Mouse (Mus musculus) frontal cortex, postnatal 10 days (tissue): ENCODE results near the gene Mad1l1.
A peak's percentile ranks its signal among the peaks of the same experiment; 100 is the strongest.

Source experiments
- DNase-seq, 2 experiments: peaks; one replicate each; pipeline ENCODE4 v3.0.0; 2022; ENCODE audit warnings: low spot score in 2 of 2, mixed read lengths in 1 of 2

The Mad1l1 gene

GRCm38 (mm10) chr5:140324058-140324457, 2.7 kb upstream of the Mad1l1 start:
- no peak for DNase-seq

- DNase-seq, result no peak
Measured at GRCm38 (mm10) chr5:140321756-140322575, 614 bp upstream of the Mad1l1 start.

- DNase-seq, result no peak
Measured at GRCm38 (mm10) chr5:140316716-140317115, 4.6 kb downstream of the Mad1l1 start.

GRCm38 (mm10) chr5:140307602-140308001, 13.8 kb downstream of the Mad1l1 start:
- DNase-seq, result no peak

GRCm38 (mm10) chr5:140306016-140306415, 15.3 kb downstream of the Mad1l1 start:
- DNase-seq, result no peak

- DNase-seq, result no peak
Measured at GRCm38 (mm10) chr5:140298291-140298690, 23.1 kb downstream of the Mad1l1 start.

GRCm38 (mm10) chr5:140292152-140292551, 29.2 kb downstream of the Mad1l1 start:
- DNase-seq, result peak; percentile 29 to 63

GRCm38 (mm10) chr5:140289161-140289560, 32.2 kb downstream of the Mad1l1 start:
- DNase-seq, result no peak

- peak in 1 of 2 experiments; percentile 12 for DNase-seq
Measured at GRCm38 (mm10) chr5:140288287-140288686, 33.1 kb downstream of the Mad1l1 start.

GRCm38 (mm10) chr5:140284761-140285160, 36.6 kb downstream of the Mad1l1 start:
- no peak for DNase-seq

- DNase-seq, result no peak
Measured at GRCm38 (mm10) chr5:140284011-140284410, 37.3 kb downstream of the Mad1l1 start.

GRCm38 (mm10) chr5:140282900-140283299, 38.5 kb downstream of the Mad1l1 start:
- DNase-seq, result no peak

- DNase-seq, result no peak
Measured at GRCm38 (mm10) chr5:140282376-140282775, 39.0 kb downstream of the Mad1l1 start.

- DNase-seq, result no peak
Measured at GRCm38 (mm10) chr5:140280205-140280604, 41.1 kb downstream of the Mad1l1 start.

- no peak for DNase-seq
Measured at GRCm38 (mm10) chr5:140276779-140277178, 44.6 kb downstream of the Mad1l1 start.

- no peak for DNase-seq
Measured at GRCm38 (mm10) chr5:140270976-140271685, 50.2 kb downstream of the Mad1l1 start.

- no peak for DNase-seq
Measured at GRCm38 (mm10) chr5:140268396-140268795, 53.0 kb downstream of the Mad1l1 start.

GRCm38 (mm10) chr5:140267061-140267460, 54.3 kb downstream of the Mad1l1 start:
- no peak for DNase-seq

- no peak for DNase-seq
Measured at GRCm38 (mm10) chr5:140264825-140265575, 56.4 kb downstream of the Mad1l1 start.

GRCm38 (mm10) chr5:140263754-140264749, 57.3 kb downstream of the Mad1l1 start:
- DNase-seq, result peak; percentile 30 to 33

GRCm38 (mm10) chr5:140262401-140262800, 59.0 kb downstream of the Mad1l1 start:
- DNase-seq, result no peak
